Mouse (Mus musculus) bone marrow macrophage, adult 2 months (primary cell): ENCODE data around the gene Vldlr. TPM values are rescaled to one million over a fixed set of nuclear protein-coding genes. Genes with fewer than 3 reads are reported as not detected.

ENCODE experiments used
- H3K27ac ChIP-seq: 2 replicates; pipeline ENCODE4 v1.5.1; 2012; ENCODE audit warnings: low read depth, low read length; ENCODE audit not compliant: insufficient read depth
- H3K4me1 ChIP-seq: 2 replicates; pipeline ENCODE4 v1.6.1; 2012; ENCODE audit warnings: low read length; ENCODE audit not compliant: control insufficient read depth, insufficient read depth
- H3K4me3 ChIP-seq: 2 replicates; pipeline ENCODE4 v1.5.1; 2012; ENCODE audit warnings: mild to moderate bottlenecking, low read length, moderate library complexity; ENCODE audit not compliant: insufficient read depth
- CTCF ChIP-seq: IDR thresholded peaks from 2 replicates; pipeline ENCODE4 v1.5.1; 2012; ENCODE audit warnings: low read depth, mild to moderate bottlenecking, low read length, moderate library complexity
- POLR2A ChIP-seq: IDR thresholded peaks from 2 replicates; pipeline ENCODE4 v1.6.1; 2012; ENCODE audit warnings: mild to moderate bottlenecking, low read depth, low read length, borderline replicate concordance
- polyA plus RNA-seq: library from polyadenylated mRNA; stranded (reverse); fragments of >200 nt; gene quantifications from 2 replicates; pipeline ENCODE4 v1.2.4, GENCODE M21; 2012; ENCODE audit not compliant: missing spikeins, insufficient read depth, insufficient read length

The Vldlr gene
- polyA plus RNA-seq, 1 experiment: 0.70 TPM

DNA sequence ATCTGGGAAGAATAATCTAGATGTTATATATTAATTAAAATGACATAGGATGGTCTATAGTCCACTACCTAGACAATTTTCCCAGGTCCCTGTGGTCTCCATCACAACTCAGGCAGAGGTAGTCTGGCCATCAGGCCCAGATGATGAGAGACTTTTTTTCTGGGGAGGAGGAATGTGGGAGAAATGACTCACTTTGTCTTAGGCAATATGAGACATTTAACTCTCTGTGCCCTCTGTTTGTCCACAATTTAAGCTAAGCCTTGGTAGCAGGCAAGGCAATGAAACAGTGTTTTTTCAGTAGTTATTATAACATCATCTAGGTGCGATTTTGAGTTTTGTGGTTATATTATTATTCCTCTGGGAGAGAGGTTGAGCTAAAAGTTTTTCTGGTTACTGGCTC, 58.1 kb downstream of the Vldlr start:
- Histone ChIP-seq H3K4me3 (no peak overlapping the region), H3K4me1 (peaks cover 13% of the 10 kb centered on the region), H3K27ac (no peak overlapping the region)
- TF ChIP-seq CTCF: no peak
- TF ChIP-seq POLR2A: no peak

DNA sequence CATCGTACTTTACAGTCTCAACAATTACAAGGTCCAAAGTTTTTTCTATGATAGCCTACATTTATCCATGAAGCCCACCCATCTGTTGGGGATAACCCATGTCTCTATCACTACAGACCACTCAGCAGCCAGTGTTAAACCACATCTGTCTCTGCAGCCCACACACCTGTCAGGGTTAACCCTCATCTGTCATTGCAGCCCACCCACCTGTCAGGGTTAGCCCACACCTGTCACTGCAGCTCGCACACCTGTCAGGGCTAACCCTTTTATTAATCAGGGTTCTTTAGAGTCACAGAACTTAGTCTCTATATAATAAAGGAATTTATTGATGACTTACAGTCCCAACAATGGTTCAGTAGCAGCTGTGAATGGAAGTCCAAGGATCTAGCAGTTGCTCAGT, 62.9 kb downstream of the Vldlr start:
- TF ChIP-seq POLR2A (no peak), CTCF (no peak)
- Histone ChIP-seq H3K4me3 (no peak overlapping the region), H3K4me1 (no peaks in the 10 kb centered on the region), H3K27ac (no peak overlapping the region)

Other genes starting within 250 kb of the Vldlr start
- not detected in 2 replicates for gene Kcnv2, start 106.1 kb downstream of the Vldlr start, polyA plus RNA-seq
- gene Pum3, start 213.3 kb downstream of the Vldlr start, polyA plus RNA-seq: 39.6 and 50.2 TPM in 2 replicates